Mouse (Mus musculus) heart, embryonic 14.5 days (tissue): ENCODE results near the gene Fbrsl1. TPM values are rescaled to one million over a fixed set of nuclear protein-coding genes. Genes with fewer than 3 reads are reported as not detected.

Source experiments
- ATAC-seq: fragments of 200-750 bp; cut with Nextera tagmentation; 2 replicates; pipeline ENCODE4 v1.8.0; 2017; ENCODE audit warnings: low read depth, moderate TSS enrichment; ENCODE audit not compliant: insufficient number of reproducible peaks, insufficient read depth, low FRiP score
- H3K27ac ChIP-seq, 2 experiments: fragments of 200-500 bp in 1 of 2; fragments of 300-500 bp in 1 of 2; sonication (generic) in 1 of 2; replicated peaks in 1 of 2; 2 replicates each; pipeline ENCODE4 v1.5.1; 2012 to 2014; ENCODE audit warnings: low read depth in 2 of 2, low read length in 2 of 2, control low read depth in 1 of 2, mild to moderate bottlenecking in 1 of 2, mixed read lengths in 1 of 2; ENCODE audit not compliant: control insufficient read depth in 1 of 2, insufficient read depth in 1 of 2
- H3K27me3 ChIP-seq: fragments of 300-500 bp; sonication (generic); 2 replicates; pipeline ENCODE4 v1.6.1; 2014; ENCODE audit warnings: mild to moderate bottlenecking, low read length, control low read depth; ENCODE audit not compliant: control insufficient read depth, insufficient read depth
- H3K36me3 ChIP-seq: fragments of 300-500 bp; sonication (generic); 2 replicates; pipeline ENCODE4 v1.6.1; 2014; ENCODE audit warnings: mild to moderate bottlenecking, control low read depth, low read length, mixed read lengths; ENCODE audit not compliant: control insufficient read depth, insufficient read depth
- H3K4me1 ChIP-seq, 2 experiments: fragments of 200-500 bp in 1 of 2; fragments of 300-500 bp in 1 of 2; sonication (generic) in 1 of 2; 2 replicates each; pipeline ENCODE4 v1.6.1; 2012 to 2014; ENCODE audit warnings: low read length in 2 of 2, control low read depth in 1 of 2, mixed read lengths in 1 of 2; ENCODE audit not compliant: control insufficient read depth in 2 of 2, insufficient read depth in 2 of 2
- H3K4me2 ChIP-seq: fragments of 300-500 bp; sonication (generic); 2 replicates; pipeline ENCODE4 v1.6.1; 2014; ENCODE audit warnings: mild to moderate bottlenecking, low read length
- H3K4me3 ChIP-seq, 2 experiments: fragments of 200-500 bp in 1 of 2; fragments of 300-500 bp in 1 of 2; sonication (generic) in 1 of 2; 2 replicates each; pipeline ENCODE4 v1.5.1; 2012 to 2014; ENCODE audit warnings: low read length in 2 of 2, mild to moderate bottlenecking in 2 of 2, control low read depth in 1 of 2, low read depth in 1 of 2, moderate library complexity in 1 of 2; ENCODE audit not compliant: control insufficient read depth in 1 of 2, insufficient read depth in 1 of 2
- H3K9ac ChIP-seq: fragments of 300-500 bp; sonication (generic); 2 replicates; pipeline ENCODE4 v1.6.1; 2014; ENCODE audit warnings: mild to moderate bottlenecking, low read length
- H3K9me3 ChIP-seq: fragments of 300-500 bp; sonication (generic); 2 replicates; pipeline ENCODE4 v1.6.1; 2016; ENCODE audit warnings: low read length, control low read depth; ENCODE audit not compliant: control insufficient read depth
- WGBS: fragments of 180-500 bp; shearing (Covaris S2); extraction: QIAGEN DNeasy Blood & Tissue Kit; methylation state at CpG from one replicate; pipeline ENCODE4 v1.1.7; 2014; 5-methylcytosine and 5-hydroxymethylcytosine counted together
- polyA plus RNA-seq: library from polyadenylated mRNA; unstranded; fragments of >200 nt; fragmentation: Nextera tagmentation; extraction: Ambion mirVana; gene quantifications from 2 replicates; pipeline ENCODE4 v1.2.1, GENCODE M21; 2014

Gene Fbrsl1
- polyA plus RNA-seq, 1 experiment from 2014 or later, result 13.5 TPM

- Histone ChIP-seq H3K36me3 (no peaks in the 10 kb centered on the region), H3K27ac (no peak overlapping the region), H3K9me3 (no peaks in the 10 kb centered on the region), H3K27me3 (peaks cover 16% of the 10 kb centered on the region), H3K4me2 (no peak overlapping the region), H3K4me1 (0 out of 4 replicates have a peak, but pooled peaks cover 0 to under 1% of the 10 kb centered on the region in 2 experiments), H3K4me3 (no peak overlapping the region), H3K9ac (no peak overlapping the region)
- WGBS, result 39% methylated on average over 9 of the region's 9 CpGs
- no peak for ATAC-seq
These were observed 90.6 kb downstream of the Fbrsl1 start for GRCm38 (mm10) chr5:110357531-110358179.

GRCm38 (mm10) chr5:110354716-110355115 lies 93.6 kb downstream of the Fbrsl1 start:
- Histone ChIP-seq H3K9me3 (no peaks in the 10 kb centered on the region), H3K27me3 (peaks cover 16% of the 10 kb centered on the region), H3K4me1 (no peaks in the 10 kb centered on the region), H3K27ac (no peak overlapping the region), H3K36me3 (no peaks in the 10 kb centered on the region), H3K4me3 (no peak overlapping the region), H3K4me2 (no peak overlapping the region), H3K9ac (no peak overlapping the region)
- 18% methylated on average over 7 of the region's 7 CpGs for WGBS
- no peak for ATAC-seq

GRCm38 (mm10) chr5:110347006-110347405 lies 101.3 kb downstream of the Fbrsl1 start:
- H3K27ac ChIP-seq, result no peak overlapping the region
- no peak for ATAC-seq
- no peak overlapping the region for H3K9ac ChIP-seq
- H3K36me3 ChIP-seq, result no peaks in the 10 kb centered on the region
- H3K4me1 ChIP-seq, result peaks cover 4 to 6% of the 10 kb centered on the region in 2 experiments; a peak in 2 of 4 replicates
- H3K4me2 ChIP-seq, result no peak overlapping the region
- WGBS, result 81% methylated on average over 8 of the region's 8 CpGs
- H3K27me3 ChIP-seq, result peaks cover 30% of the 10 kb centered on the region
- no peak overlapping the region for H3K4me3 ChIP-seq
- H3K9me3 ChIP-seq, result no peaks in the 10 kb centered on the region

DNA sequence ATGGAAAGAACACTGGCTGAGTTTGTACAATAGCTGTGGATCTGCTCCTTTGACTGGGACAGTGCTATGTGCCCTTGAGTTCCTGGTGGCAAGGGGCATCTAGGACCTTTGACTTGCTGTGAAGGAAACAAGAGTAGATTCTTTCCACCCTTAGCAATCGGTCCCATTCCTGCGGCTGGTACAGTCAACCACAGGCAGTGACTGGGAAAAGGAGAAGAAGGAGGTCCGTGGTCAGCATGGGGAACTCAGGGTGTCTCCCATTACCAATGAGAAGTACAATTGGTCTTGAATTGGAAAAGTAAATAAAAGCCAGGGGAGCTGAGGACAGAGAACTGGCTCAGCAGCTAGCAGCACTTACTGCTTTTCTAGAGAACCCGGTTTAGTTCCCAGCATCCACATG lies 102.8 kb downstream of the Fbrsl1 start:
- H3K27ac ChIP-seq, result no peak overlapping the region
- peaks cover 42% of the 10 kb centered on the region for H3K27me3 ChIP-seq
- peaks cover 4 to 6% of the 10 kb centered on the region in 2 experiments; a peak in 2 of 4 replicates for H3K4me1 ChIP-seq
- no peaks in the 10 kb centered on the region for H3K36me3 ChIP-seq
- no peaks in the 10 kb centered on the region for H3K9me3 ChIP-seq
- no peak overlapping the region for H3K4me3 ChIP-seq
- no peak overlapping the region for H3K4me2 ChIP-seq
- no peak overlapping the region for H3K9ac ChIP-seq
- ATAC-seq, result no peak
- 84% methylated on average over 4 of the region's 4 CpGs for WGBS

DNA sequence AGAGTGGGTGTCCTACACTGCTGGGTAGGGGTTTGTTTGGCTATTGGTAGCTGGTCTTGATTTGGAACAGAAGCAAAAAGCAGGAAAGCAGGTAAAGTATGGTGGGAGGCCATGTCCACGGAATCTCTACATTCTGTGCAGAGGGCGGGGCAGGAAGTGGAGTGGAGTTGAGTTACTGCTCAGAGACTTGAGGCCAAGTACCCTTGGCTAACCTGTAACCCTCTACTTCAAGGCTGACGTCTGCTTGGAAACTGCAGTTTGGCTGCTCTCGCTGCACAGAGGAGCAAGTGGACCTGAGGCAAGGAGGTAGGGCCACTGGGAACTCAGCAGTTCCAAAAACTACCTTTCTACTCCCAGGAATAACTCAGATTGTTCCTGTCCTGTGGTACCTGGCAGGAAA lies 103.8 kb downstream of the Fbrsl1 start, which contains the start of gene Lrcol1:
Lrcol1 (plus strand) TSS at position 207 of the 400 bp plus-strand sequence.
- Histone ChIP-seq H3K4me3 (no peak within 1 kb of the TSS), H3K27me3 (peaks cover 42% of the 10 kb centered on the region), H3K9ac (no peak within 1 kb of the TSS), H3K4me2 (no peak within 1 kb of the TSS), H3K36me3 (no peaks in the 10 kb centered on the region), H3K4me1 (peaks cover 4 to 6% of the 10 kb centered on the region in 2 experiments; a peak in 2 of 4 replicates), H3K9me3 (no peaks in the 10 kb centered on the region), H3K27ac (no peak within 1 kb of the TSS)
- WGBS, result 73% methylated on average over 4 of the region's 4 CpGs
- no peak for ATAC-seq

GRCm38 (mm10) chr5:110342648-110343284 lies 105.5 kb downstream of the Fbrsl1 start, which contains the start of gene P2rx2:
Gene P2rx2, minus strand, starts transcription at chr5:110343212.
- peak; percentile 22; the same call in 1 of the 2 replicates for ATAC-seq
- H3K27ac ChIP-seq, result no peak within 1 kb of the TSS

GRCm38 (mm10) chr5:110338792-110339191 lies 109.5 kb downstream of the Fbrsl1 start:
- ATAC-seq, result no peak
- no peak overlapping the region for H3K4me3 ChIP-seq
- H3K27me3 ChIP-seq, result peaks cover 28% of the 10 kb centered on the region
- H3K27ac ChIP-seq, result no peak overlapping the region
- H3K4me2 ChIP-seq, result no peak overlapping the region
- H3K4me1 ChIP-seq, result peaks cover 4 to 6% of the 10 kb centered on the region in 2 experiments; a peak in 2 of 4 replicates
- H3K9me3 ChIP-seq, result no peaks in the 10 kb centered on the region
- no peak overlapping the region for H3K9ac ChIP-seq
- 58% methylated on average over 2 of the region's 2 CpGs for WGBS
- peaks cover 39% of the 10 kb centered on the region for H3K36me3 ChIP-seq

More at GRCm38 (mm10) chr5:110342648-110343284, 105.5 kb downstream of the Fbrsl1 start, which contains the start of gene P2rx2:
- Histone ChIP-seq H3K36me3 (no peaks in the 10 kb centered on the region), H3K4me2 (peak within 1 kb of the TSS; percentile 86), H3K4me3 (peak within 1 kb of the TSS; percentile 28 to 49), H3K4me1 (peaks cover 4 to 6% of the 10 kb centered on the region in 2 experiments; a peak in 2 of 4 replicates), H3K27me3 (peaks cover 42% of the 10 kb centered on the region), H3K9me3 (no peaks in the 10 kb centered on the region), H3K9ac (peak within 1 kb of the TSS; percentile 66)
- 2% methylated on average over 43 of the region's 43 CpGs for WGBS
